Mouse (Mus musculus) limb, embryonic 10.5 days (tissue): Measurements from ENCODE around the gene Dnajc30. TPM values are rescaled to one million over a fixed set of nuclear protein-coding genes. Genes with fewer than 3 reads are reported as not detected.

Experiments used
- DNase-seq: peaks from one replicate; pipeline ENCODE4 v3.0.0-alpha.2; 2017; ENCODE audit warnings: low spot score
- H3K27ac ChIP-seq: fragments of 300-500 bp; sonication (generic); 2 replicates; pipeline ENCODE4 v1.5.1; 2016; ENCODE audit warnings: mild to moderate bottlenecking
- H3K27me3 ChIP-seq: fragments of 300-500 bp; sonication (generic); 2 replicates; pipeline ENCODE4 v1.6.1; 2016; ENCODE audit warnings: low read depth, mild to moderate bottlenecking; ENCODE audit not compliant: poor library complexity, severe bottlenecking
- H3K36me3 ChIP-seq: fragments of 300-500 bp; sonication (generic); 2 replicates; pipeline ENCODE4 v1.6.1; 2016; ENCODE audit warnings: mild to moderate bottlenecking, moderate library complexity
- H3K4me1 ChIP-seq: fragments of 300-500 bp; sonication (generic); 2 replicates; pipeline ENCODE4 v1.6.1; 2016
- H3K4me3 ChIP-seq: fragments of 300-500 bp; sonication (generic); 2 replicates; pipeline ENCODE4 v1.5.1; 2016; ENCODE audit warnings: mild to moderate bottlenecking, moderate library complexity
- H3K9me3 ChIP-seq: fragments of 300-500 bp; sonication (generic); replicated peaks from 2 replicates; pipeline ENCODE4 v1.6.1; 2016; ENCODE audit warnings: mild to moderate bottlenecking
- WGBS: fragments of 180-500 bp; shearing (Covaris S2); methylation state at CpG from one replicate; pipeline ENCODE4 v1.1.7; 2016; 5-methylcytosine and 5-hydroxymethylcytosine counted together
- polyA plus RNA-seq: library from polyadenylated mRNA; unstranded; fragments of >200 nt; fragmentation: Nextera tagmentation; extraction: Ambion mirVana; gene quantifications from 2 replicates; pipeline ENCODE4 v1.2.1, GENCODE M21; 2016

The Dnajc30 gene
- polyA plus RNA-seq, 1 experiment from 2014 or later = 30.8 TPM

DNA sequence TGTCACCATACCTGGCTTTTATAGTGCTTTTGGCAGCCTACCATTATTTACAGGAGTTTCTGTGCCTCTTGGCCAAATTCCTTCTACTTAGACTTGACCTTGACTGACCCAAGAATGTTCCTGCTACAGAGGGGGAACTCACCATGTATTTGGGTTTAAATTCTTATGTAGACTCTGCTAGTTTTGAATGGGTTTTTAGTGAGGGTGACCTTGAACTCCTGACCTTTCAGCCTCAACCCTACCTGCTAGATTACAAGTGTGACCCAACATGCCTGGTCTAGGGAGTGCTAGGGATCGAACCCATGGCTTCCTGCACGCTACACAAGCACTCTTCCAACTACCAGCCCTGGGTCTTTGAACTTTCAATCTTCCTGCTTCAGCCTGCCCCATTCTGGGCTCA, 8.1 kb downstream of the Dnajc30 start:
- Histone ChIP-seq H3K27me3 (0 out of 2 replicates have a peak, but pooled peaks cover 6% of the 10 kb centered on the region), H3K4me1 (peaks cover 31% of the 10 kb centered on the region), H3K4me3 (no peak overlapping the region), H3K27ac (no peak overlapping the region), H3K36me3 (peaks cover 65% of the 10 kb centered on the region), H3K9me3 (no peaks in the 10 kb centered on the region)
- DNase-seq = no peak
- WGBS = 92% methylated on average over 2 of the region's 2 CpGs

DNA sequence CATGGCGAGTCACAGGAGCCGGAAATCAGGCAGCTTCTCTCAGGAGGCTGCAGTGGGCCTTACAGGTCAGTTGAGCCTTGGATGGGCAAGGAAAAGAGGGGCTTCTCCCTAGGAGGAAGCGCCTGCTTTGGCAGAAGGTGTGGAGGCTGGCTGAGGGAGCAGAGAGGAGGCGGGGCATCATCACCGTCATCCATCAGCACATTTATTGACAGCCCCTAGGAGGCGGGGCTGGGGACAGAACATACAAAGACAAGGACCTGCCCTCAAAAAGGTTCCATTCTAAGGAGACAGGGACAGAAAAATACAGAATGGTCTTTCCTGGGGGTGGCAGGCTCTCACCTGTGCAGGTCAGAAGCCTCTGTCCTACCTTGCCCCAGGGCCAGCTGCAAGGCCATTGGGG, 8.7 kb downstream of the Dnajc30 start:
- no peak overlapping the region; the same call in 1 of the 2 replicates for H3K27ac ChIP-seq
- no peak for DNase-seq

GRCm38 (mm10) chr5:135073349-135074150, 9.5 kb downstream of the Dnajc30 start:
- 22% methylated on average over 26 of the region's 26 CpGs for WGBS
- H3K4me3 ChIP-seq = peak overlapping the region; percentile 31
- H3K27me3 ChIP-seq = 0 out of 2 replicates have a peak, but pooled peaks cover 6% of the 10 kb centered on the region
- DNase-seq = no peak
- H3K9me3 ChIP-seq = no peaks in the 10 kb centered on the region
- peaks cover 41% of the 10 kb centered on the region for H3K4me1 ChIP-seq
- H3K36me3 ChIP-seq = peaks cover 50% of the 10 kb centered on the region
- peak overlapping the region; percentile 77 for H3K27ac ChIP-seq

More for the DNA sequence above, 8.7 kb downstream of the Dnajc30 start:
- 0 out of 2 replicates have a peak, but pooled peaks cover 6% of the 10 kb centered on the region for H3K27me3 ChIP-seq
- H3K36me3 ChIP-seq = peaks cover 58% of the 10 kb centered on the region
- WGBS = 52% methylated on average over 6 of the region's 6 CpGs
- H3K4me3 ChIP-seq = no peak overlapping the region
- peaks cover 37% of the 10 kb centered on the region for H3K4me1 ChIP-seq
- no peaks in the 10 kb centered on the region for H3K9me3 ChIP-seq

DNA sequence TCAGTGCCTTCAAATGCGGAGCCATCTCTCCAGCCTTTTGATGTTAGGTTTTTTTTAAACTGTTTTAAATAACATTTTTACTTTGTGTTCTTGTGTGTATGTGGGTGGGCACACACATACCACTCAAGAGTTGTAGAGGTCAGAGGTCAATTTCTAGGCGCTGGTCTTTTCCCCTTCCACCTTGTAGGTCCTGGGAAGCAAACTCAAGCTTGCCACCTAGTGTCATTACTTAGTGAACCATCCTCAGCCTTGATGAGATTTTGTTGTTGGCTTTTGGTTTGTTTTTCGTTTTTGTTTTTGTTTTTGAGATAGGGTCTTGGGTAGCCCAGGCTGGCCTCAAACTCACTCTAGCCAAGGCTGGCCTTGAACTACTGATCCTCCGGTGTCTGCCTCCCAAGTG, 11.7 kb downstream of the Dnajc30 start:
- no peak for DNase-seq
- Histone ChIP-seq H3K9me3 (no peaks in the 10 kb centered on the region), H3K4me3 (no peak overlapping the region), H3K27ac (no peak overlapping the region), H3K4me1 (peaks cover 41% of the 10 kb centered on the region), H3K36me3 (peaks cover 50% of the 10 kb centered on the region), H3K27me3 (0 out of 2 replicates have a peak, but pooled peaks cover 9% of the 10 kb centered on the region)
- WGBS = 62% methylated on average over 4 of the region's 4 CpGs

GRCm38 (mm10) chr5:135076368-135076767, 12.4 kb downstream of the Dnajc30 start:
- Histone ChIP-seq H3K9me3 (no peaks in the 10 kb centered on the region), H3K27ac (peak overlapping the region; percentile 37; the same call in 1 of the 2 replicates), H3K27me3 (0 out of 2 replicates have a peak, but pooled peaks cover 9% of the 10 kb centered on the region), H3K4me1 (peaks cover 41% of the 10 kb centered on the region), H3K36me3 (peaks cover 45% of the 10 kb centered on the region), H3K4me3 (peak overlapping the region; percentile 94; the same call in 1 of the 2 replicates)
- no peak for DNase-seq
- WGBS = 84% methylated on average over 14 of the region's 14 CpGs

DNA sequence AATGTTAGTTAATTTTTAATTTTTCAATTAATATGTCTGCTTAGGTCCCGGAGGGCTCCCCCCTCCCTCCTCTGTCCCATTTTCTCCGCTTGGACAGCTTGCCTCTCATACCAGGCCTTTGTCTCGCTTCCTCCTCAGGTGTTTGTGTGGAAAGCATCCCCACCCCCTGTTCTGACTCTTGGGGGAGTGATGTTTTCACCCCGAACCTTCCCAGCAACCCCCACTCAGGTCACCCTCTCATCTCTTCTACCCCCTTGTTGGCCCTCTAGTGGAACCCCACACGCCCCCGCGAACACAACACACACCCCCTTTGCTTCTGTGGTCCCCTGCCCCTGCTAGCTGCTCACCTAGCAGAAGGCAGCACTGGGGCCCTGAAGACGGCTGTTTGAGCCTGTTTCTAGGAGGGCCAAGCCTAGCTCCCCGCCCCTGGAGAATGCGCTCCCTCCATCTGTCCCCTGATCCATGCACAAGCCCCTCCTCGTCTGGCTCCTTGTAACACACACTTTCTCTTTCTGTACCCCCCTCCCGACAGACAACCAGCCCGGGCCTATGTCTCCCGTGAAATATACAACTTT, 13.0 kb downstream of the Dnajc30 start:
- Histone ChIP-seq H3K27ac (peak overlapping the region; percentile 97), H3K4me3 (peak overlapping the region; percentile 94), H3K9me3 (no peaks in the 10 kb centered on the region), H3K4me1 (peaks cover 41% of the 10 kb centered on the region), H3K36me3 (peaks cover 42% of the 10 kb centered on the region), H3K27me3 (0 out of 2 replicates have a peak, but pooled peaks cover 9% of the 10 kb centered on the region)
- 32% methylated on average over 14 of the region's 14 CpGs for WGBS
- DNase-seq = peak; percentile 56

DNA sequence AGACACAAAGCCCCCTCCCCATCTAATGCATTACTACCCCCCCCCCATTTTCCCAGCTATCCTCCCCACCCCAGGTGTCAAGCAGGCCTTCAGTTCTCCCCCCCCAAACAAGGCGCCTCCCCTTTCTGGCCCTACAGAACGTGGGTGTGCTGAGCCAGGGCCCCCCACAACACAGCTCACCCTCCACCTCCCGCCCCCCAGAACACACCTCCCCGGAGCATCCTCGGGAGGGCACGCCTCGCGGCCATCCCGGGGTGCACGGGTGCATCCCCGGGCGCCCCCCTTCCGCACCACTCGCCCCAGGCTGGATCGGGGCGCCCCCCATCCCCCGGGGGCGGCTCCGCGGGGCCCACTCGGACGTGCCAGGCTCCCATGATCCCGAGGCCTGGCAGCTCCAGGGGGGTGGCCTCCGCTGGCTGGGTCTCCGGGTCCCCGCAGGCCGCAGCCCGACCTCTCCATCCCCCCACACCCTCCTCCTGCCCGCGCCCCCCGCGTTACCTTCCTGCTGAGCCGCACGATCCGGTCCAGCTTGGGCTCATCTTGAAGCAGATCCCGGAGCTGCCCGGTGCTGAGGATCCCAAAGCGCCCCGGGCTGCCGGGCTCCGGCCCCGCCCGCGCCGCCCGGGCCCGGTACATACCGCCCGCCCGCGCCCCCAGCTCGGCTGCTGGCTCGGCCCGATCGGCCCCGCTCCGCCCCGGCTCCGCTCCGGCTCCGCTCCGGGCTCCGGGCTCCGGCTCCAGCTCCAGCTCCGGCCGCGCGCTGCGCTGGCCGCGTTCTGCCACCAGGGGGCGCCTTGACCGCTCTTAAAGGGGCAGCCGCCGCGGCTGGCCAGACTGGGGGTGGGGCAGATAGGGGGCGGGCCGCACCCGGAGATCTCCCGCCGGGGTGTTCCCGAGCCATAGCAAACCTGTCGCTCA, 13.8 kb downstream of the Dnajc30 start, which contains the start of gene Vps37d:
Vps37d (minus strand) TSS at position 703 of the 918 bp plus-strand sequence.
- Histone ChIP-seq H3K27me3 (0 out of 2 replicates have a peak, but pooled peaks cover 9% of the 10 kb centered on the region), H3K9me3 (no peaks in the 10 kb centered on the region), H3K4me3 (peak within 1 kb of the TSS; percentile 94), H3K4me1 (peaks cover 35% of the 10 kb centered on the region), H3K27ac (peak within 1 kb of the TSS; percentile 97), H3K36me3 (peaks cover 34% of the 10 kb centered on the region)
- peak; percentile 98 for DNase-seq
- WGBS = under 1% methylated on average over 73 of the region's 83 CpGs

DNA sequence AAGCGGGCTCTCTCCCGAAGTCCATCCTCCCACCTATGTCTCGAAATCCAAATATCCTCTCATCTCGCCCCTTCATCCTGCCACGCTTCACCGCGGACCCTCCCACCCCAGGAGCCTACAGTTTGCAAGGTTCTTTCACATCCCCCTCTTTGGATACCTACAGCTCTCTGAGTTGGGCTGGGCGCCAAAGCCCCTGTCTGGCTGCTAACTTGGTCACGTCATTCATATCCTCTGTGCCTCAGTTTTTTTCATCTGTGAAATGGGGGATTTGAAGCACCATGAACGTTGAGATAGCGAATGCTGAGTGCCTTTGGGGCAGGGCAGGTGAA, 14.4 kb downstream of the Dnajc30 start:
- peak overlapping the region; percentile 94 for H3K4me3 ChIP-seq
- peaks cover 33% of the 10 kb centered on the region for H3K4me1 ChIP-seq
- H3K27me3 ChIP-seq = 0 out of 2 replicates have a peak, but pooled peaks cover 9% of the 10 kb centered on the region
- H3K9me3 ChIP-seq = no peaks in the 10 kb centered on the region
- peak overlapping the region; percentile 97 for H3K27ac ChIP-seq
- peaks cover 28% of the 10 kb centered on the region for H3K36me3 ChIP-seq
- no peak for DNase-seq
- WGBS = 2% methylated on average over 11 of the region's 11 CpGs

DNA sequence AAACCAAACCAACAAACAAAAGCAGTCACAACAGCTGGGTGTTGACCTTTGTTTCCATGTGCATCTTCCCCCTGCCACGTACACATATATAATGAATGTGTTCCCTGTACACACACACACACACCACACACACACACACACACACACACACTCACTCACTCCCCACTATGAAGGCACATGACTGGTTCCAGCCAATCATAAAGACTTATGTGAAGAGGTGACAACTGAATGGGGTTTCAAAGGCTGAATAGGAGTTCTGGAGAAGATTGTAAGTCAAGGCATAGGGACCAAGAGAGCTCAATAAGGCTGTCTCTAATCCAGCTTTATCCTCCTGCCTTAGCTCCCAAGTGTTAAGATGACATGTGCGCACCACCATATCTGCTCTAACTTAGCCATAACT, 15.6 kb downstream of the Dnajc30 start:
- Histone ChIP-seq H3K27me3 (0 out of 2 replicates have a peak, but pooled peaks cover 3% of the 10 kb centered on the region), H3K4me1 (peaks cover 23% of the 10 kb centered on the region), H3K36me3 (peaks cover 17% of the 10 kb centered on the region), H3K27ac (no peak overlapping the region), H3K4me3 (no peak overlapping the region), H3K9me3 (no peaks in the 10 kb centered on the region)
- WGBS = 93% methylated on average over 2 of the region's 2 CpGs
- no peak for DNase-seq

DNA sequence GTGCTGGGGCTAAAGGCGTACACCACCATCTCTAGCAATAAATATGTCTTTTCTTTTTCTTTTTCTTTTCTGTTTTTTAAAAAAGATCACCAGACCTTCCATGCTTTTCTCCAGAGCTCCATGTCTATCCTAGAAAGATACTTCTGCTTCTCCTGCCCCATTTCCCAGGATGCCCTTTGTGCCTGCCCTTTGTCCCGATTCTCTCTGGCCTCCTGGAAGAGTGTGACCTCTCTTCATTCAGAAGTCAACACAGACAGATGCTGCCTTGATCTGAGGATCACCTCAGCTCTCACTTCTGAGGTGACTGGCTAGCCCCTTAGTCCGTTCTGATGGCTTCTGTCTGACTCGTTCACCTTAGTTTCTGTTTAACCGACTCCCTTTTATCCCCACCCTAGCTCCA, 16.5 kb downstream of the Dnajc30 start:
- Histone ChIP-seq H3K9me3 (no peaks in the 10 kb centered on the region), H3K4me1 (peaks cover 23% of the 10 kb centered on the region), H3K36me3 (peaks cover 9% of the 10 kb centered on the region; the same call in 1 of the 2 replicates), H3K27me3 (0 out of 2 replicates have a peak, but pooled peaks cover 3% of the 10 kb centered on the region), H3K4me3 (no peak overlapping the region), H3K27ac (no peak overlapping the region)
- WGBS = 89% methylated on average over 5 of the region's 5 CpGs
- DNase-seq = no peak

GRCm38 (mm10) chr5:135086871-135087270, 22.9 kb downstream of the Dnajc30 start:
- Histone ChIP-seq H3K4me1 (peaks cover 22% of the 10 kb centered on the region), H3K9me3 (no peaks in the 10 kb centered on the region), H3K27ac (0 out of 2 replicates have a peak overlapping the region, but pooled peaks have one; percentile 38), H3K27me3 (peaks cover 41% of the 10 kb centered on the region), H3K36me3 (0 out of 2 replicates have a peak, but pooled peaks cover 2% of the 10 kb centered on the region), H3K4me3 (no peak overlapping the region)
- DNase-seq = no peak
- WGBS = 26% methylated on average over 4 of the region's 4 CpGs

GRCm38 (mm10) chr5:135089653-135090052, 25.7 kb downstream of the Dnajc30 start, which contains the start of gene Mlxipl:
Mlxipl (plus strand) TSS chr5:135089890.
- H3K27me3 ChIP-seq = peaks cover 63% of the 10 kb centered on the region
- H3K27ac ChIP-seq = peak within 1 kb of the TSS; percentile 72

More at GRCm38 (mm10) chr5:135089653-135090052, 25.7 kb downstream of the Dnajc30 start, which contains the start of gene Mlxipl:
- DNase-seq = peak; percentile 56
- Histone ChIP-seq H3K4me3 (peak within 1 kb of the TSS; percentile 40), H3K9me3 (no peaks in the 10 kb centered on the region), H3K4me1 (peaks cover 19% of the 10 kb centered on the region), H3K36me3 (0 out of 2 replicates have a peak, but pooled peaks cover 2% of the 10 kb centered on the region)
- WGBS = 3% methylated on average over 39 of the region's 39 CpGs
